Comparison of ENCODE assay signal across 28 mouse cellular contexts in genomic region chr5:144245592-144245991, GRCm38 (mm10). TPM values are rescaled to one million over a fixed set of nuclear protein-coding genes. Genes with fewer than 3 reads are reported as not detected.
"Had no signal": no experiment of that assay in that cellular context is flagged by ENCODE, and none has a peak within 500 bp of the region (broad histone marks: within the 10 kb centered on the region; RNA-seq: fewer than 3 reads in every experiment).

No protein-coding gene starts in this region.

- ATAC-seq: forebrain, embryonic 13.5 days; forebrain, embryonic 14.5 days; forebrain, embryonic 15.5 days; forebrain, embryonic 16.5 days; forebrain, postnatal 0 days had no signal

- H3K4me1 ChIP-seq: embryonic facial prominence, embryonic 10.5 days; embryonic facial prominence, embryonic 12.5 days; forebrain, embryonic 10.5 days; forebrain, embryonic 12.5 days; forebrain, embryonic 13.5 days; forebrain, embryonic 15.5 days had no signal

- H3K4me3 ChIP-seq: embryonic facial prominence, embryonic 10.5 days; embryonic facial prominence, embryonic 12.5 days; embryonic facial prominence, embryonic 13.5 days; embryonic facial prominence, embryonic 15.5 days; erythroblast, embryonic 14.5 days; forebrain, embryonic 10.5 days; forebrain, embryonic 12.5 days; forebrain, embryonic 13.5 days; forebrain, embryonic 15.5 days; gastrocnemius, adult 2 months had no signal

- DNase-seq: cerebellum, adult 18-20 months; cerebellum, adult 2 months; cerebellum, adult 8-10 months; cerebellum, adult 9-10 months; cerebellum, adult 9-11 months; cerebellum, postnatal 10 days; cerebellum, postnatal 14 days; cerebellum, postnatal 25 days; cerebellum, postnatal 36 days; embryo, embryonic 11 days; forebrain, postnatal 0 days; gastrocnemius, adult 2 months; gastrocnemius, postnatal 10 days; gastrocnemius, postnatal 14 days; gastrocnemius, postnatal 25 days; gastrocnemius, postnatal 36 days; heart, adult 18-20 months had no signal

- H3K27ac ChIP-seq: embryonic facial prominence, embryonic 10.5 days; embryonic facial prominence, embryonic 12.5 days; embryonic facial prominence, embryonic 13.5 days; embryonic facial prominence, embryonic 15.5 days; forebrain, embryonic 10.5 days; forebrain, embryonic 12.5 days; forebrain, embryonic 13.5 days; forebrain, embryonic 15.5 days; gastrocnemius, adult 2 months had no signal

- H3K36me3 ChIP-seq: embryonic facial prominence, embryonic 12.5 days; embryonic facial prominence, embryonic 13.5 days; embryonic facial prominence, embryonic 15.5 days; forebrain, embryonic 10.5 days; forebrain, embryonic 12.5 days; forebrain, embryonic 15.5 days had no signal

- H3K27me3 ChIP-seq: embryonic facial prominence, embryonic 12.5 days; embryonic facial prominence, embryonic 13.5 days; embryonic facial prominence, embryonic 15.5 days; forebrain, embryonic 12.5 days; forebrain, embryonic 13.5 days; forebrain, embryonic 15.5 days had no signal

- H3K4me2 ChIP-seq: embryonic facial prominence, embryonic 12.5 days; embryonic facial prominence, embryonic 13.5 days; embryonic facial prominence, embryonic 15.5 days; forebrain, embryonic 12.5 days; forebrain, embryonic 13.5 days; forebrain, embryonic 15.5 days had no signal

- H3K9me3 ChIP-seq: forebrain, embryonic 12.5 days; forebrain, embryonic 15.5 days had no signal

- H3K9ac ChIP-seq: embryonic facial prominence, embryonic 12.5 days; embryonic facial prominence, embryonic 13.5 days; embryonic facial prominence, embryonic 15.5 days; forebrain, embryonic 12.5 days; forebrain, embryonic 13.5 days; forebrain, embryonic 15.5 days; forebrain, postnatal 0 days had no signal

RNA-seq across cellular contexts. Expression of gene Bhlha15, which starts 55.5 kb away (rescaled TPM):
- polyA plus RNA-seq: erythroblast, embryonic 14.5 days; forebrain, postnatal 0 days had no signal
